ENCODE assay signal across 9 mouse cellular contexts in genomic region chr2:79601691-79602116, GRCm38 (mm10). TPM values are rescaled to one million over a fixed set of nuclear protein-coding genes. Genes with fewer than 3 reads are reported as not detected.
A peak's percentile ranks its signal among the peaks of the same experiment; 100 is the strongest.
DNase-seq lines count a peak whose midpoint lies in the region; ATAC-seq and TF ChIP-seq lines count a peak whose summit lies in the region.
"Had no signal": no experiment of that assay in that cellular context is flagged by ENCODE, and none has a peak within 500 bp of the region (broad histone marks: within the 10 kb centered on the region; RNA-seq: fewer than 3 reads in every experiment).

No protein-coding gene starts in this region.

- H3K4me3 ChIP-seq in lung, embryonic 14.5 days (ENCODE audit: low read depth, low read length): no peak overlapping the region
- H3K4me3 ChIP-seq: limb, embryonic 13.5 days had no signal

- H3K9ac ChIP-seq in lung, embryonic 14.5 days: no peak overlapping the region
- H3K9ac ChIP-seq: limb, embryonic 13.5 days had no signal

- no peaks in the 10 kb centered on the region for H3K27me3 ChIP-seq in lung, embryonic 14.5 days (ENCODE audit: insufficient read depth, low read length)
- H3K27me3 ChIP-seq: limb, embryonic 13.5 days had no signal

- H3K4me2 ChIP-seq in lung, embryonic 14.5 days: no peak overlapping the region
- H3K4me2 ChIP-seq: limb, embryonic 13.5 days had no signal

- H3K9me3 ChIP-seq in lung, embryonic 14.5 days (ENCODE audit: low read depth, low read length): no peaks in the 10 kb centered on the region
- H3K9me3 ChIP-seq: limb, embryonic 13.5 days had no signal

- ATAC-seq in lung, embryonic 14.5 days (ENCODE audit: insufficient read depth): peak; percentile 90
- peak; percentile 49 to 67; a peak in 3 of 4 replicates for ATAC-seq in hematopoietic stem cell, adult 5-6 weeks (replicated peaks in 1 of 2; ENCODE audit: insufficient read depth in 1 of 2, low FRiP score in 2 of 2, low TSS enrichment in 1 of 2, low read depth in 1 of 2, poor library complexity in 2 of 2, severe bottlenecking in 2 of 2)
- ATAC-seq in monocyte, adult 5-6 weeks (replicated peaks; ENCODE audit: insufficient number of reproducible peaks, low FRiP score, low TSS enrichment, poor library complexity, severe bottlenecking): no peak

- peak overlapping the region; percentile 78 for H3K27ac ChIP-seq in lung, embryonic 14.5 days (ENCODE audit: low read depth)
- H3K27ac ChIP-seq: limb, embryonic 13.5 days had no signal

- intact Hi-C loops in gastrocnemius, postnatal 14 days (cut with DNase I; ENCODE audit: low total_unique reads): no loop called here

- no peak for TF ChIP-seq CTCF in lung, embryonic 14.5 days (IDR thresholded peaks at IDR 0.05; ENCODE audit: low read depth)

- no peaks in the 10 kb centered on the region for H3K36me3 ChIP-seq in lung, embryonic 14.5 days (ENCODE audit: insufficient read depth)
- H3K36me3 ChIP-seq: limb, embryonic 13.5 days had no signal

- DNase-seq in lung, embryonic 14.5 days: peak; percentile 85
- no peak for DNase-seq in lung, adult 18-20 months
- peak; percentile 2 for DNase-seq in cerebellum, adult 11 months
- DNase-seq in lung, postnatal 36 days: peak; percentile 6
- DNase-seq in thymus, postnatal 4 days: no peak
- no peak for DNase-seq in gastrocnemius, postnatal 14 days

- peaks cover 9% of the 10 kb centered on the region; the same call in 1 of the 2 replicates for H3K4me1 ChIP-seq in lung, embryonic 14.5 days (ENCODE audit: insufficient read depth)

- WGBS in lung, embryonic 14.5 days: 24% methylated on average over 4 of the region's 4 CpGs

RNA-seq across cellular contexts. Expression of gene Itprid2, which starts 33.4 kb away (rescaled TPM):
- 14.1 and 14.8 TPM in 2 replicates for polyA plus RNA-seq in lung, embryonic 14.5 days (2014; fragmentation: Nextera tagmentation; extraction: Ambion mirVana)
- total RNA-seq in hematopoietic stem cell, adult 5-6 weeks (2017): 19.5 and 23.8 TPM in 2 replicates
- 10 to 100 TPM; 12.3 to 13.5 TPM for total RNA-seq in gastrocnemius, postnatal 14 days (2021)
- total RNA-seq in monocyte, adult 5-6 weeks (2017): 45.5 to 56.9 TPM (median 56.0 TPM) in 3 replicates

Comparison
In these comparisons a context has a peak if more than half of its experiments do, and no peak if none do; other contexts are left out.
1. DNase-seq: peak in lung, embryonic 14.5 days (single experiment), cerebellum, adult 11 months (single experiment) and lung, postnatal 36 days (single experiment); none in lung, adult 18-20 months (0 of 2), thymus, postnatal 4 days (single experiment) and gastrocnemius, postnatal 14 days (single experiment).